Mouse (Mus musculus): Measurements from ENCODE around the gene Gdpd2.

Gdpd2 gene

DNA sequence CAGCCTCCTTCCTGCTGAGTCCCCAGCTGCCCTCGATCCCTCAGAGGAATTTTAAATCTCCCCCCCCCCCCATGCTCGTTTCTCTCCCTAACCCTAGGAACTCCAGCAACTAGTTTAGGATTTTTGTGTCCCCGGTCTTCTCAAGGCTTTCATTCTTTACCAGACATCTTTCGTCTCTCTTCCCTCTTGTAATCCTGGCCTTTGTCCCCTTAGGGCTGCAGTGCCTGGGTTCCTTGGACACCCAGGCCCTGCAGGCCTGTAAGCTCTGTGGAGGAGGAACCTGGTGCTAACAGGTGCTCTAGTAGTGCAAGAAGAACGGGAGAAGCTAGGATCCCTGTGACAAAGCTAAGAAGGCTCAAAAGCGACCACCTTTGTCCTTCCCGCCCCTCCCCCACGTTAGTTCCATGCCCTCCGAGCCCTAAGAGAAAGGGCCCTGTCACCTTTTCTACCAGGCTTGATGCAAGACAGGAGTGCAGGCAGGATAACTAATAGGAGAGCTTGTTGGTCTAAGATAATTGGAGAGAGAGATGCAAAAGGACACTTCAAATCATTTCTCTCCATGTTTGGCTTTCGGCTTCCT is 48.1 kb downstream of the Gdpd2 start:
- no peak for DNase-seq (ENCODE audit: low read depth)

DNA sequence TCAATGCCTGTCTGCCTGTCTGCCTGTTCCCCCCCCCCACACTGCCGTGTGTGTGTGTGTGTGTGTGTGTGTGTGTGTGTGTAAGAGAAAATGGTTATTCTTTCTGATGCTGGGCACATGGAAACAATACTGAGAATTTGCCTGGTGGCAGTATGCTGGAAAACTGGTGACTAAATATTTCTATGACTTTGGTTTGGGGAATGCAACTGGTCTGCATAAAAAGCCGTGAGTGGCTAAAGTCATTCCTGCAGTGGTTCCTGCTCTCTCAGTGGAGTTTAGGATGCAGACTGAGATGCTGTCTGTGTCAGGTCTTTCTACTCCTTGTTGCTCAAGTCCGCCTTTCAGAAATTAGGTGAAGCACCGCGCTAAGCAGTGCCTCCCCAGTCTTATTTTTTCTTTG is 48.7 kb downstream of the Gdpd2 start:
- peak; percentile 26 for DNase-seq (ENCODE audit: low read depth)

Data from NIH3T3 (cell line).